Mouse (Mus musculus) heart, adult 11 months (tissue): ENCODE results near the gene Plekha5.

ENCODE experiments used
- DNase-seq: peaks from one replicate; pipeline ENCODE4 v3.0.0; 2022

The Plekha5 gene

DNA sequence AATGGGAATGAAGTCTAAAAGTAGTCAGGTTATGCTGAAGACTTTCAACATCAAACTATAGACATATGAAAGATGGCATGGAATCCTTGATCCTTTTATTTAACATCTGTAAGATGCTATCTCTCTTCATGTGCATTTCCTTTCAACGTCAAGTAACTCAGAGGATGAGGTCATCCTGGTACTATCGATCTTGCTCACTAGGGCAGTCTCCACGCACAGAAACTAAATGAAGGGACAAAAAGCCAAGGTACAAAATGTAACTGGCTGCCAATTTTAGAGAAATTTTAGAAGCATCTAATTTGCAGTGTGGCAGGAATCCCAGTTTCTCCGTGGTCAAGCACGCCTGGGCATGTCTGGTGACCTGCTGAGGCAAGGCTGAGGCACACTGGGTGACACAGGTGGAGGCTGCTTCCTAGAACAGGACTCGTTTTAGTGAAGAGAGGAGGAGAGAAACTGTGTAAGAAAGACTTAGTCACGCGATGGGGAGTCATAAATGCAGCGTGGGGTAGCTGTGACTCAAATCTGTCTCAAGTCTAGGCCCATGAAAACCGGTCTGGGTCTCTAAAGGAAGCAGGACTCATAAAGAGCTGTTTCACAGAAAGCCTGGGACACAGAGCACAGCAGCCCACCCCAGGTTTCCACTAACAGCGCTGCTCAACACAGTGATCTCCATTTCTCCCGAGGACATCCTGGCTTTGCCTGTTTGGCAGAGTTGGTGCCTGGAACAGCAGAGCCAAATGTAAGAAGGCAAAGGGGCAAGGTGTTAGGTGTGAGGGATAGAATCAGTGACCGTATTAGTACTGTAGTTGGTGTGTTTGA is 196.9 kb downstream of the Plekha5 start:
- DNase-seq, result no peak

- DNase-seq, result no peak
These were observed 197.8 kb downstream of the Plekha5 start for GRCm38 (mm10) chr6:140621622-140622021.

- DNase-seq, result peak; percentile 94
These were observed 198.8 kb downstream of the Plekha5 start, which contains the start of gene Aebp2 for GRCm38 (mm10) chr6:140622391-140623225. TSS of gene Aebp2 (plus strand) at chr6:140622663.

- peak; percentile 99 for DNase-seq
These were observed 199.6 kb downstream of the Plekha5 start for GRCm38 (mm10) chr6:140623226-140624095.

- DNase-seq, result peak; percentile 96
These were observed 200.5 kb downstream of the Plekha5 start for GRCm38 (mm10) chr6:140624096-140625051.

DNA sequence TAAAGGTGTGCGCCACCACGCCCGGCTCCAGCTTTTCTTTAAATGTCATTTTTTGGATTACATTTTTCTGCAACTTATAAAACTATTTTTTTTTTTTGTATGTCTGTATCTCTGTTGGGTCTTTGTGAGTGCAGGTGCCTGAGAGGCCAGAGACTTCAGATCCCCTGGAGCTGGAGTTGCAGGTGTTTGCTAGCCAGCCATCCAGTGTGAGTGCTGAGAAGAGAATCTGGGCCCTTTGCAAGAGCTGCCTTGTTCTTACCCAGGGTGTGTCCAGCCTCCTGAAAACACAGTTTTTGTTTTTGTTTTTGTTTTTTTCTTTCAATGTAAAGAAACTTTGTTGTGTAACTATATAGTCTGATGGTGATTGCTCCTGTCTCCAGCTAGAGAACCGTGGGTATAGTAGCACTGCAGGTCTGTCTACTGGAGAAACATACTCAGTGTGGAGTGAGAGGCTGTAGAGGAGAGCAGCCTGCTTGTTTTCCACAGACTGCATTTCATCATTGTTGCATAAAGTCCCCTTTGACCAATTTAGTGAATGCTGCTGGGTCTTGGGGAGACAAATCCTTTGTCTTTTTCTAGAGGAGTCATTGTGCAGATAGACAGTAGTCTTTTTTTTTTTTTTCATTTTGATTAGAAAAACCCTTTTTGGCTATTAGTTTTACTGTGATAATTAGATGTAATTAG is 205.5 kb downstream of the Plekha5 start:
- peak; percentile 23 for DNase-seq

DNA sequence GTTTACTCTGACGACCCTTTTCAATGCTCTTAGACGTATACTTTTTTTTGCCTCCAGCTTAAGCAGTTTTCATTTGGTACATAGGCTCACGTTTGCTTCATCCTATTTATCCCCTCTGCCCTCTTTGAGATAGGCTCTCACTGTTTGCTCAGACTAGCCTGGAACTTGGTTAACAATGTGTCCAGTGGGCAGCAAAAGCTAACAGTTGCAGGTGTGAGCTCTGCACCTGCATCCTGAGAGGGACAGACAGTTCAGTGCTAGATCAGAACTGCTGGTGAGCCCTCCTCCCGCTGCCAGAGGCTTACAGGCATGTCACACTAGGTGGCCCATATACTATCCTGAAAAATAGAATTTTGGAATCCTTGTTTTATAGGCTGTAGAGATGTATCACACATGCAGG is 206.5 kb downstream of the Plekha5 start:
- DNase-seq, result peak; percentile 49

- DNase-seq, result peak; percentile 84
These were observed 209.8 kb downstream of the Plekha5 start for GRCm38 (mm10) chr6:140633616-140634015.

DNA sequence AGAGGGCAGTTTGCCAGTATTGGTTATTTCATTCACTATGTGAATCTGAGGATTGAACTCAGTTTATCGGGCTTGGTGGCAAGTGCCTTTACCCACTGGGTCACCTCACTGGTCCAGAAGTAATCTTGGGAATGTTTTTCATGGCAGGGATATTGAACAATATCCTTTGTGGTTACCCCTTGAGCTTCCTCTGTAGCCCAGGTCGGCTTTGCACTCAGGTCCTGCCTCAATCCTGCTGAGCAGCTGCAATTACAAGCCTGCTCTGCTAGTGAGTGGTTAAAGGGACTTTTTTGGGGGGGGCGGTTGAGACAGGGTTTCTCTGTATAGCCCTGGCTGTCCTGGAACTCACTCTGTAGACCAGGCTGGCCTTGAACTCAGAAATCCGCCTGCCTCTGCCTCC is 212.4 kb downstream of the Plekha5 start:
- DNase-seq, result peak; percentile 75

GRCm38 (mm10) chr6:140642010-140642409 is 218.2 kb downstream of the Plekha5 start:
- DNase-seq, result peak; percentile 61

- DNase-seq, result peak; percentile 83
These were observed 218.8 kb downstream of the Plekha5 start for GRCm38 (mm10) chr6:140642655-140643054.

- DNase-seq, result no peak
These were observed 222.1 kb downstream of the Plekha5 start for GRCm38 (mm10) chr6:140645931-140646330.
